Mouse (Mus musculus) thymus, adult 2 months (tissue): Measurements from ENCODE around the gene Cdcp2. TPM values are rescaled to one million over a fixed set of nuclear protein-coding genes. Genes with fewer than 3 reads are reported as not detected.

Source experiments
- DNase-seq: peaks from one replicate; pipeline ENCODE4 v3.0.0; 2021
- H3K27ac ChIP-seq: fragments of 200-500 bp; 2 replicates; pipeline ENCODE4 v1.5.1; 2012; ENCODE audit warnings: low read length, control low read depth; ENCODE audit not compliant: control insufficient read depth, insufficient read depth
- H3K27me3 ChIP-seq: fragments of 200-500 bp; 2 replicates; pipeline ENCODE4 v1.6.1; 2012; ENCODE audit warnings: mild to moderate bottlenecking, low read length, moderate library complexity, mixed read lengths; ENCODE audit not compliant: control insufficient read depth, insufficient read depth
- H3K36me3 ChIP-seq: fragments of 200-500 bp; 2 replicates; pipeline ENCODE4 v1.6.1; 2012; ENCODE audit warnings: mild to moderate bottlenecking, low read length, moderate library complexity; ENCODE audit not compliant: control insufficient read depth, insufficient read depth
- H3K4me1 ChIP-seq: fragments of 200-500 bp; replicated peaks from 2 replicates; pipeline ENCODE4 v1.6.1; 2012; ENCODE audit warnings: low read length; ENCODE audit not compliant: control insufficient read depth, insufficient read depth
- H3K4me3 ChIP-seq: fragments of 200-500 bp; 2 replicates; pipeline ENCODE4 v1.5.1; 2012; ENCODE audit warnings: mild to moderate bottlenecking, low read length, control low read depth, moderate library complexity; ENCODE audit not compliant: control insufficient read depth, insufficient read depth
- CTCF ChIP-seq: fragments of 200-500 bp; IDR thresholded peaks from 2 replicates; pipeline ENCODE4 v1.5.1; 2012; ENCODE audit warnings: mild to moderate bottlenecking, control low read depth, low read length, moderate library complexity, borderline replicate concordance; ENCODE audit not compliant: control insufficient read depth, poor library complexity, insufficient read depth; ENCODE audit errors: extremely low read depth
- POLR2A ChIP-seq: fragments of 200-500 bp; IDR thresholded peaks from 2 replicates; pipeline ENCODE4 v1.6.1; 2012; ENCODE audit warnings: mild to moderate bottlenecking, low read length, control low read depth, moderate library complexity; ENCODE audit not compliant: control insufficient read depth, poor library complexity, insufficient read depth; ENCODE audit errors: extremely low read depth
- WGBS: fragments of 180-500 bp; shearing (Covaris S2); methylation state at CpG from one replicate; pipeline ENCODE4 v1.1.7; 2018; 5-methylcytosine and 5-hydroxymethylcytosine counted together
- polyA plus RNA-seq: library from polyadenylated mRNA; depleted of rRNA; stranded (reverse); fragments of >200 nt; gene quantifications from 2 replicates; pipeline ENCODE4 v1.2.3, GENCODE M21; 2012

Cdcp2 gene
- polyA plus RNA-seq, 1 experiment: 0.46 TPM

DNA sequence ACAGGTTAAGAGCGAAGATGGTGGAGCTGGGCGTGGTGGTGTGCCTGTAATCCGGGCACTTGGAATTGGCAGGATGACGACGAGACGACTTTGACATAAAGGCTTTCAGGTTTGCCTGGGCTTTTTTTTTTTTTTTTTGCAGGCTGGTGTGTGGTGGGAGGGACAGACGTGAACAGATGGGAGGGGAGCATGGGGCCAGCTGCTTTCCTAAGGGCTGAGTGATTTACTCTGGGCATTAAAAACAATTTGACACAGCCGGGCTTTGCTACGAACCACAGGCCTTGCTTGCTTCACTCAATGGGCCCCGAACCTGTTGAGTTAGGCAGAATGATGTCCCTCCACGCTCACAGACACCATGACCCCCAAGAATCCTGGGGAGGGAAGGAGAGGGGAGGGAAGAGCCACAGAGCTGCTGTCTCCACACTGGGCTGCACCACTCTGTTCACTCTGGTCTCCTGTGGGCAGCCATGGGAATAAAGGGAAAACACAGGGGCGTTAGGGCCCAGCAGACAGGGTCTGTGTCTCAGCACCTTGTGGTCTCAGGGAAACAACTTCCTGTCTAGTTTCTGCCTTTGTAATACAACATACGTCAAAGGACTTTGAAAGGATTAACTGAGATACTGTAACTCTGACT is 30.3 kb downstream of the Cdcp2 start:
- TF ChIP-seq CTCF (no peak), POLR2A (no peak)
- no peaks in the 10 kb centered on the region for H3K36me3 ChIP-seq
- peaks cover 15% of the 10 kb centered on the region for H3K4me1 ChIP-seq
- 73% methylated on average over 13 of the region's 13 CpGs for WGBS
- no peaks in the 10 kb centered on the region for H3K27me3 ChIP-seq
- H3K4me3 ChIP-seq: no peak overlapping the region
- DNase-seq: no peak
- H3K27ac ChIP-seq: no peak overlapping the region

DNA sequence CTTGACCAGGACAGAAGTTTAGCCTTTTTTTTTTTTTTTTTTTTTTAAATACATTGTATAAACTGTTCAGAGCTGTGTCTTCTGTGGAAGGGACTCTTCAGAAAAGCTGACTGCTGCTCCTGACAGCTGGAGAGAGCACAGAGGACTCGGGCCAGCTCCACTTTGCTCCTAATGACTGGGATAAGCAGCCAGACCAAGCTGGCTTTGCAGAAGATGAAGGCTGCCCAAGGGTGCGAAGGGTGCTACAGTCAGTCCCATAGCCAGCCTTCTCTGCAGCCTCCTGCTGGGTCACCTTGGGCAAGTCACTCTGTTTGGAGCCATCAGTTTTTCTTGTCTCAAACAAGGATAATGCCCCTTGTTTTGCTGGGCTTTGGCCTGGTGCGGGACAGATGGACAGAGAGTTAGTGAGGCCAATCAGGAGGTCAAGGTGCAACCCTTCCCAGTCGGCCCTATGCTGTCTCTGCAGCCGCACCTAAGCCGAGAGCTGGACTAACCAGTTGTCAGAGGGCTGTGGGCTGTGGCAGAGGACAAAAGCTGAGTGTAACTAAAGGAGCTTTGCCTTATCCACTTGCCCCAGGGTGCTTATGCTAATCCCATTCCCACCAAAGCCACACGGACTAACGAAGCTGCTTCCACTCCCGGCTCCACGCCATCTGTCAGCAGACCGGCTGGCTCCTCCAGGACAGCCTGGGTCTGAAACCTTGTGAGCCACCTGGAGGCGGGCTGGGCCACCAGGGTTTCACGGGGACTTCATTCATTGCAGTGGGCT is 31.4 kb downstream of the Cdcp2 start:
- no peaks in the 10 kb centered on the region for H3K36me3 ChIP-seq
- 93% methylated on average over 13 of the region's 13 CpGs for WGBS
- DNase-seq: no peak
- no peaks in the 10 kb centered on the region for H3K27me3 ChIP-seq
- no peak for TF ChIP-seq CTCF
- no peak for TF ChIP-seq POLR2A
- H3K4me3 ChIP-seq: no peak overlapping the region
- no peak overlapping the region for H3K27ac ChIP-seq
- H3K4me1 ChIP-seq: peaks cover 15% of the 10 kb centered on the region

DNA sequence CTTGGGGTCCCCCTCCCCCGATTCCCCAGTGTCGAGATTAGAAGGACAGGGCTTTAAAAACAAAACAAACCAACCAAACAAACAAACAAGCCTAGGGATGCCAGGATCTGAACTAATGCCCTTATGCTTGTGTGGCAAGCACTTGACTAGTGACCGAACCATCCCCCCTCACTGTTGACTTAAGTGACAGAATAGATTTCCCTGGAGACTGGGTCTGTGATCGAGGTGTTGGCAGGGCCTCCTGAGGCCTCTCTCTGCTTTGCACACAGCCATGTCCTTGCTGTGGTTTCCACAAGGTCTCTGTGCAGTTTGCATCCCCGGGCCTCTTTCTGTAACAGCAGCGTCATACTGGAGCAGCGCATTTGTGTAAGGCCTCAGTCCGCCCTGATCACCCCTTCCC is 32.7 kb downstream of the Cdcp2 start:
- no peaks in the 10 kb centered on the region for H3K36me3 ChIP-seq
- WGBS: 95% methylated on average over 8 of the region's 8 CpGs
- TF ChIP-seq POLR2A: no peak
- no peak for TF ChIP-seq CTCF
- no peak for DNase-seq
- H3K27ac ChIP-seq: no peak overlapping the region
- H3K4me1 ChIP-seq: peaks cover 15% of the 10 kb centered on the region
- no peaks in the 10 kb centered on the region for H3K27me3 ChIP-seq
- no peak overlapping the region for H3K4me3 ChIP-seq

DNA sequence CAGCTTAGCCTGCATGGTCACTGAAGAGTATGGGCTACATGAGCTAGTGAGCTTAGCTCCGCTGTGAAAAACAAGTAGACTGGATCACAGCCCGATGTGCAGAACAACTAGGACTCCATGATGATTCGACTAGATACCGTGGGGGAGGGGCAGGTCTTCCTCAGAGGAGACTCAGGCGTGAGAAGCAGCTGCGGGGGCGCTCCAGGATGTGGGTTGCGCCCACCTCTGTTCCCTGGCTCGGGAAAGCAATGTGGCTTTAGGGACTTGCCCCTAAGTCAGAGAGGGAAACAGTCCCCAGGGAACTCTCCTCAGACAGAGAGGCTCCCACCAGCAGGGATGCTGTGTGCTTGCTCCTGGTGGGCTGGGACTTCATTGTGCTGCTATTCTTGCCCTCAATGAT is 33.8 kb downstream of the Cdcp2 start:
- Histone ChIP-seq H3K36me3 (no peaks in the 10 kb centered on the region), H3K4me1 (peaks cover 15% of the 10 kb centered on the region), H3K27ac (no peak overlapping the region), H3K27me3 (no peaks in the 10 kb centered on the region), H3K4me3 (no peak overlapping the region)
- WGBS: 26% methylated on average over 9 of the region's 9 CpGs
- TF ChIP-seq POLR2A (no peak), CTCF (no peak)
- DNase-seq: peak; percentile 42

DNA sequence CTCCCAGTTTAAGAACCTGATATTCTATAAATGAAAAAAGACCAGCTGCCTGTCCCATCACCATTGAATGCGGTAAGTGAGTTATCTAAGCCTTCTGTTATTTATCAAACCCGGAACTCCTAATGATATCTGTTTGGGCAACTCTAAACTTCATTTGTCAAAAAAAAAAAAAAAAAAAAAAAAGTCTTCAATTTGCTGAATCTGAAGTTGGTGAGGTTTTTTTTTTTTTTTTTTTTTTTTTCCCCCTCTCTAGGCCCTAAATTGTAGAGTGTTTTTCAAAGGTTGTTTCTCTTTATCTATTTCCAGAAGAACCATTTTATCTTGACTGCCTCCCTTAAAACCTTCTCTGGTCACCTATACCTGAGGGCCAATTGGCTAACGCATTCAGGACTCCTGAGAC is 38.2 kb downstream of the Cdcp2 start:
- DNase-seq: no peak
- Histone ChIP-seq H3K27ac (no peak overlapping the region), H3K4me1 (peaks cover 10% of the 10 kb centered on the region), H3K36me3 (peaks cover 5% of the 10 kb centered on the region), H3K4me3 (no peak overlapping the region), H3K27me3 (no peaks in the 10 kb centered on the region)
- 97% methylated on average over 3 of the region's 3 CpGs for WGBS
- no peak for TF ChIP-seq CTCF
- no peak for TF ChIP-seq POLR2A

DNA sequence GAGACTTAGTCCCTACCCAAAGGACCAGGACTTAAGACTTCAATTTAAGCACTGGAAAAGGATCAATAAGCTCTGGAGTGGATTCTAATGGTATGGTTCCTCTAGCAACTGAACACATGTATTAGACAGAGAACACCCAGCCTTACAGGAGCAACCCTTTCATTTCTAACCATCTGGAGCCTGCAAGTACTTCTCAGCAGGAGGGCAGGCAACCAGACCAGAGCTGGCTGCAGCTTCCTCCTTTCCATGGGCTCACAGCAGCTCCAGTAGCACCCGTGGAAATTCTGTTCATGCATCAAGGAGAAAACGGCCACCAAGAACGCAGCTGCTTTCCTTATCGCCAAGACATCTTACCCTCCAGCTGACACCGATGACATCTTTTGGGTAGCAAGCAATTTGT is 39.0 kb downstream of the Cdcp2 start:
- Histone ChIP-seq H3K4me1 (peaks cover 5% of the 10 kb centered on the region), H3K4me3 (no peak overlapping the region), H3K27me3 (no peaks in the 10 kb centered on the region), H3K27ac (no peak overlapping the region), H3K36me3 (peaks cover 5% of the 10 kb centered on the region)
- no peak for TF ChIP-seq POLR2A
- 67% methylated on average over 5 of the region's 5 CpGs for WGBS
- DNase-seq: no peak

DNA sequence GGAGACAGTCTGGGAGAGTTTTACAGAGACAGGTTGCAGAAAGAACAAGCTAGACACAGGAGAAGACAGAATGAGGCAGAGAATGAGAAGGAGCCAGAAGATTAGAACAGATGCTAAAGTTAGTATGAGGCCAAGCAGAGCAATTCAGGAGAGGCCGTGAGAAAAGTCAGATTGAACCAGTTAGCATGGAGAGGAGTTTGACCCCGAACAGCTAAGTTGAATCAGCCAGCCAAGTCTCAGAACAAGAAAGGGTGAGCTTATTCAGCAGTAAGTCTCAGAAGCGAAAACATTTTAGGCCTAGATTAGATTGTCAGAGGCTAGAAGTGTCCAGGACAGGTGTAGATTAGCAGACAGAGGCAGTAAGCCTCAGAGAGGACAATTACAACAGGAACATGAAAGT is 39.8 kb downstream of the Cdcp2 start:
- H3K4me3 ChIP-seq: no peak overlapping the region
- H3K27ac ChIP-seq: no peak overlapping the region
- H3K27me3 ChIP-seq: no peaks in the 10 kb centered on the region
- no peak for TF ChIP-seq POLR2A
- no peak for TF ChIP-seq CTCF
- no peaks in the 10 kb centered on the region for H3K4me1 ChIP-seq
- WGBS: 95% methylated on average over 3 of the region's 3 CpGs
- DNase-seq: no peak
- peaks cover 5% of the 10 kb centered on the region for H3K36me3 ChIP-seq
